Mouse (Mus musculus): ENCODE data around the gene Tmem117.

Gene Tmem117

GRCm38 (mm10) chr15:94628830-94629601 lies at the start of gene Tmem117:
Tmem117 (plus strand) TSS chr15:94629232.
- peak; percentile 67 to 90 for DNase-seq

DNA sequence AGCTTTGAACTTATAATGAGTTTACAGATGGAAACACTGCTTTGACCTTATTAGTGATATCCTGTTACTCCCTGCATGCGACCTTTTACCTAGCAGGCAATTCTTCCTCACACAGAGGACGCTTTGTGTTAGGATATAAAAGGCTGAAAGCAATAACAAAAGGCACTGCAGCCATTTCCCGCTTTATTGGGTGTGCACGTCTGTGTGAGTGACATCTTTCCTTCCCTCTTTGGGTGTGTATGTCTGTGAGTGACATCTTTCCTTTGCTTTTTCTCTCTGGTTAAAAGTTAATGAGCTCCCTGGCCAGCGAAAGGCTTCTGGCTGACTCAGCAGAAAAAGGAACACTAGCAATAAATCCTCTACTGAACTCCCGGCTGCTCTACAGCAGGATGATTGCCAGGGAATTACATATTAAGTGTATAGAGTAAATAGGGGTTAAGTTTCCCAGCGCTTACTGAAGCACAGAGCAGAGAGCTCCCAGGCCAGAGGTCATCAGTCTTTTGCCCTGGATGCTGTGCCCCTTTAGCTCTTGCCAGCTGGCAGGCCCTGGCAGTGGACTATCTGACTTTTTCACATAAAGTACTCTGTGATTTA lies 46.9 kb upstream of the Tmem117 start:
- DNase-seq = peak; percentile 45 to 77

GRCm38 (mm10) chr15:94583153-94583552 lies 45.9 kb upstream of the Tmem117 start:
- DNase-seq = no peak

GRCm38 (mm10) chr15:94584738-94585137 lies 44.3 kb upstream of the Tmem117 start:
- DNase-seq = no peak

GRCm38 (mm10) chr15:94587826-94588715 lies 41.0 kb upstream of the Tmem117 start:
- DNase-seq = no peak

DNA sequence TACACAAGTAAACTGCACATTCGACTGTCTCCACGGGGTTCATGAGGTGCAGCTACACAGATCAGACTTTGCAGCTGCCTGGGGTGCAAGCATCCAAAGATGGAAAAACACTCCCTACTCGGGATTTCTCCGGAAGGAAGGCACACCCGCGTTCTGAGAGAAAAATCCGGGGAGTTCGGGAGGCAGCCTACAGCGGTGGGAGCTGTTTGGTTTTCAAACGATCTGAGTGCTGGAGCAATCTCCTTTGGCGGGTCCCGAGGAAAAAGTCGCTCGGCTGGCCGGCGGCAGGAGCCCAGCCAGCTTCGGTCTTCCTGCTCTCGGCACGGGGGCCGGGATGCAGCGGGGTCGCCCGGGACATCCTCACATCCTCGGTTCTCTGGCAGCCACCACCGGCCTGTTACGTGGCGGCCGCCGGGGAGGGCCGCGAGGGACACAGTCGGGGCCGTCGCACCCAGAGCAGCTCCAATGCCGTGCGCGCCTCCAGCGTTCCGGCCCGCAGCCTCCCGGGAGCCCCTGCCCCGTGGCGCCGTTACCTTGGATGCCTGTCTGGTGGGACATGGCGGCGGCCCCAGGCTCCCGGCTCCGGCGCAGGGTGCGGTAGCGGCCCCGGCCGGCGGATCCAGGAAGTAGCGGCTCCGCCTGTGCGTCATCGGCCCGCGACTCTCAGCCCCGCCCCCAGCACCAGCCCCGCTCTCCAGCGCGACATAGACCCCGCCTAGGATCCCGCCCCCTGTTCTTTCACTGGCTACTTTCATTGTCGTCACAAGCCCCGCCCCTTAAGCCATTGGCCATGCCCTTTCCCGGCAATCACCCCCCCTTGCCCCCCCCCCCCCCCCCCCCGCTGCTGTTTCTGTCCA lies 39.6 kb upstream of the Tmem117 start, which contains the start of gene Twf1:
Twf1 (minus strand) TSS at position 671 of the 857 bp plus-strand sequence.
- DNase-seq = peak; percentile 99 to 100

DNA sequence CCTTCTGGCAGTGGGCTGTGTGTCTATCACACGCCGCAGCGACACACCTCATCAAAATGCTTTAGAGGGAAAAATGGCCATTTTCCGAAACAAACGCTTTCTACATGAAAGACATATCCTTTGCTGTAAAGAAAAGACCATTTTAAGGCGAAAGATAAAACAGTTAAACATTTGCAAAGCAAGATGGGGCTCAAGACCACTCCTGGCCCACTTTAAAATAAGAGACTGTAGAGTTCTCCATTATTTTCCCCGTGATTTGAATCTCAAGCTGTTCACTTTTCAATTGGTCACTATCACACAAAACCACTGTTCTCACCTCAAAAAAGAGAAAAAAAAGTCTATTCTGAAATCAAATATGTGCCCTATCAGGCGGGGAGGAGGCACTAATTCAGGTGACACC lies 38.9 kb upstream of the Tmem117 start:
- DNase-seq = no peak

DNA sequence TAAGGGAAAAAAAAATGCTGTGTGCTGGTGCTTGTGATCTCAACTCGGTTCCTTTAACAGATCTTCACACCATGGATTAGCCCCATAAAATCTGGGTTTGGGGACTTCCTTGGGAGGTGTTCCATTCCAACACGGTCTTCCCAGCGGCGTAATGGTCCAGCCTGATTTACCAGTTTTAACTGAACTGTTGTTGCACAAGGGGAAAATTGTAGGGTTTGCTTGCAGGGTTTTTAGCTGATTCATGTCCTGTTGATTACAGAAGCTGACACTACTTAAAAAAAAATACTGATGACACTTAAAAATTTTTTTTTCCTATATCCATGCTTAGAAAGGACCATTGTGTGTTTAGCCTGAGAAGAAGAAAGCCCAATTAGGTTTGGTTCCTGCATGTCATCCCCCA lies 37.7 kb upstream of the Tmem117 start:
- no peak for DNase-seq

DNA sequence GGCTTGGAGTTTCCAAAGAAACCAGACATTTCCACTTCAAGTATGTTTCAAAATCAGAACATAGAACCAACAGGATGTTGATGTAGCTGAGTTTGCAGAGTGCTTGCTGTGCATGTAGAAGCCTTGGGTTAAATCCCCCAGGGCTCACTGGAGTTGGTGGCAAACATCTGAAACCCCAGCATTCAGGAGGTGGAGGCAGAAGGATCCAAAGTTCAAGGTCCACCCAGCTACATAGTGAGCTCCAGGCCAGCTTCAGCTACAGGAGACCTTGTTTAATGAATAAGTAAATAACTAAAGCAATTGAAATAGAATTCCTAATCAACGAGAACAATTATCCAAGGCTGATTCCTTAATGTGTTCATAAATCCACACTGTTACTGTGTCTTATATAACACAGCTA lies 35.4 kb upstream of the Tmem117 start:
- DNase-seq = peak; percentile 61 to 83

DNA sequence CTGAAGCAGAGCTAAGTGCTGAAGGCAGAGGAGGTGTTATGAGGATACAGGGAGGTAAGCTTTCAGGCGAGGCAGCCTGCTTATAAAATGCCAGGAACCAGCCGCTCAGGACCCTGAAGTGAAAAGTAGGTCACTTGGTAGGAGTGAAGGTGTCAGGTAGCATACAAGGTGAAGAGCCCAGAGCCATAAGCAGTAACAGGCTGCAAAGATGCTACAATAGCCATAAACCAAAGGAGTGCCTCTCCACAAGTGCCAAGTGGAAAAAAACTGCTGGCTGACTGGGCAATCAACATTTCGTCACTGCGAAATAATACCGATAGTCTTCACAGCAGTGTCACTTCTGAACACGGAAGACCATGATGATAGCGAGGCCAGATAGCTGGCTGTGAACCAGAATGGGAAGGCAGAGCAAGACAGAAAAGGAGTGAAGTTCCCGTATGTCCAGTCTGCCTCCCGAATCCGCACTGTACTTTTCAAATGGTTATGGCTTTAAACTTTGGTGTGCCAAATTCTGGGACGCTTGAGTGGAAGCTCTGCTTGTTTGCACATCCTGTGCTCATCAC lies 28.8 kb upstream of the Tmem117 start:
- no peak for DNase-seq

GRCm38 (mm10) chr15:94601339-94601738 lies 27.7 kb upstream of the Tmem117 start:
- DNase-seq = peak; percentile 75 to 81

DNA sequence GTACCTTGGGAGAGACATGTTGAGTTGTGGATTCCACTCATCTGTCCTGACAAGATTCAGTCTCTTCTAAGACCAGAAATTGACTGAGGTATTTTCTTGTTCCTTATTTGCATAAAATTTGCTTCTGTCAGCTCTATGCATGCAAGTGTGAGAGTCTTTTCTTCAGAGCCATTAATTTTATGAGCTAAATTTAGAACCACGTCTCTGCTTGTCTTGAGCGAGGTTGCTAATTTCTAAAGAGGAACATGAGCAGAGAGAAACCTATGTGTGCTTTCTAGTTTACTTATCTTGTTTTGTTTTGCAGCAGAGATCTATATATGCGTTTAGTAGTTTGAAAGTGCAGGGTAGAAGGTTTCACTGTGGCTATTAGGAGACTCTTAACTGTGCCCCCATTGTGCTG lies 26.6 kb upstream of the Tmem117 start:
- DNase-seq = no peak

DNA sequence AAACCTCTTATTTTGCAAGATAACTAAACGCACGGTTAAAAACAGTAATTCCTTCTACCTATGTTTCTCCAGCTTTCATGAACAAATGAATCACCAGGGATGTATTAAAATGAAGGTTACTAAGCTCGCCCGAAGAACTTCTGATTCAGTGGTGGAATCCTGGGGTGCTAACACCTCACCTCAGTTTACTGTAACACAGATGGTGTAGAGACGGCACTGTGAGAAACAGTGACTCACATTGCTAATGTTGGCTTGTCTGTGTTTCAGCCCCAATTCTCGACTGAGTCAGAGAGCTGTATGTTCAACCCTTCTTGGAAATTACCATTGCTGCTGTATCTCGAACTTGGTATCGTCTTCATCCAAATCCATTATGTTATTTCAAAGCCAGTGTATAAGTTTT lies 21.3 kb upstream of the Tmem117 start:
- no peak for DNase-seq

- no peak for DNase-seq
These were observed 13.0 kb upstream of the Tmem117 start for GRCm38 (mm10) chr15:94616036-94616435.

DNA sequence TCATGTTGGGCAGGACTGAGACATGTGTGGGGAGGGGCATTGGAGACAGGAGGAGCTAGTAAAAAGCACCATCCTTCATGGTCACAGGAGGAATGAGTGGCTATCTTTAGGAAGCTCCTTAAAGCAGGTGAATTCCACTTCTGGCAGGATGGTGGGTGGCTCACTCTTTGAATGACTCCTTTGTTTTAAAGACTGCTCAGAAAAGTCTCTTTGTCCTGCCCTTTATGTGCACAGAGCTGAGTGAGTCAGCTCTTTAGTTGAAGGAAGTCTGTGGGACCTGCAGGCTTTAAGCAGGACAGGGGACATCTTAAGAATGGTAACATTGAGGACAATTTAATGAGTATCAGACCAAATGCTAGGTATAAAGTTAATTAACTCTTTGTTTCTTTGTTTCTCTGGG lies 8.1 kb upstream of the Tmem117 start:
- no peak for DNase-seq

DNA sequence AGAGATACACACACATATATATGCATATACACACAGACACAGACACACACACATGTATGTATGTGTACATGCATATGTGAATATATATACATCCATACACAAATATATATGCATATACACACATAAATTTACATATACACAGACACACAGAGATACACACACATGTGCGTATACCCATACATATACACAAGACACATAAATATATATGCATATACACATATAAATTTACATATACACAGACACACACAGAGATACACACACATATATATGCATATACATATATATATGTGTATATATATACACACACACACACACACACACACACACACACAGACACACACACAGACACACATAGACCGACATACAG lies 586 bp upstream of the Tmem117 start:
- DNase-seq = no peak

DNA sequence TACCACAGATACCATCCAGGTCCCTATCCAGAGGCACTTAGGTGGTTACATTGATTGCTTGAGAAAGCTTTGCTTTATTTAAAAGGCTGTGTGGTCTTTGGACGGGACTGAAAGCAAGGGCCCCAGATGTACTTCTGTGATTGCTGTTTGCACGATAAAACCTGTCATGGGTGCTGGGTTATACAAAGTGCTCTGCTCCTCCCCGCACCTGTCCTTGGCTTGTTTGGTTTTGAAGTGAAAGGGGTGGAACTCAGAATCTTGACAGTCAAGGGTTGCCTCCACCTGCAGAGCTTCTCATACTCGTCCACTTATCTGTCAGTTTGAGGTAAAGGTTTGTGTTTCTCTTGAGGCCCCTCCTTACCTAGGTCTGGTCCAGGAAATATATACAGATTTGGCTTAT lies 1.5 kb downstream of the Tmem117 start:
- DNase-seq = no peak

- DNase-seq = no peak
These were observed 5.5 kb downstream of the Tmem117 start for GRCm38 (mm10) chr15:94634524-94634923.

DNA sequence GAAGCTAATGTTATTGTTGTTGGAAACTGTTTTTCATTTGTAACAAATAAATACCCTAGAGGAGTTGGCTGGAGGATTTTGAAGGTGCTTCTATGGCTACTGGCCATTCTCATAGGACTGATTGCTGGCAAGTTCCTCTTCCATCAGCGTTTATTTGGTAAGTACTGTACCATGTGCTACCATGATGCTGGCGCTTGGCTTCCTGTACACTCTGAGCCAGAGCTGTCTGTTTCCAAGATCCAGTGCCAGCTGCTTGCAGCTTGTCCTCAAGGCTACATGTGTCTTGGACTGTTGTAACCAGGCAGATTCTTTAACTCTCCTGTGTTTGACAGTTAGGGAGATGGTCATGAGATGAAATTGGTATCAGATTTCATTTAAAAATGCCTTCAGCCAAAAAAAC lies 9.2 kb downstream of the Tmem117 start:
- DNase-seq = no peak

DNA sequence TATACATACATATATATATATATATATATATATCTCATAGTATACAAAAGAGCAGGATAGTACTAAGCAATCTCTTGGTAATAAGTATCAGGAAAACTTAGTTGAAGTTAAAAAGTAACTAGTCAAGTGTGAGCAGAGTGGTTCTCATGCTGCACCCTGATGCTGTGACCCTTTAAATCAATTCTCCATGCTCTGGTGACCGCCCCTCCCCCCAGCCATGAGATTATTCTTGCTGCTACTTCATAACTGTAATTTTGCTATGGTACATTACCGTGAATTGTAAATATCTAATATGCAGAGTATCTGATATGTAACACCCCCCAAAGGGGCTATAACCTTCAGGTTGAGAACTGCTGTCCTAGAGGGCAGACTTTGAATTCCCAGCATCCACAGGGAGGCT lies 10.1 kb downstream of the Tmem117 start:
- peak; percentile 56 to 67 for DNase-seq

GRCm38 (mm10) chr15:94646012-94646411 lies 17.0 kb downstream of the Tmem117 start:
- no peak for DNase-seq

DNA sequence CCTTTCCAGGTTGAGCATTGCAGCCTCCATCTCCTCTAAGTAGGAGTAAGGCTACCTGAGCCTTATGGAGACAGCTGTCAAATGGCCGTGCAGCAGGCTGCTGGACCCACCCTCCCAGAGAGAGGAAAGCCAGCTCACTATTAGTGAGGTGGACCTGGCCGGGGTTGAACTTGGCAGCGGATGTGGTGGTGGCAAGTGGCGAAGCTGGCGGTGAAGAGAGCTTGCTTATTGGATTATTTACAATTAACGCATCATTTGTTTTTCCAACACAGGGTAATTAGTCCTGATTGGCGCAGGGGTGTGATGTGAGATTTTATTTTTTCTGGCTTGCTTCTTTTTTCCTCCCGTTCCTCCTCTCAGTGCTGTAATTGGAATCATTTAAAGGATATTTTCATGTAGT lies 19.4 kb downstream of the Tmem117 start:
- peak in 1 of 2 experiments; percentile 44 for DNase-seq

Data from kidney, postnatal 25 days (tissue).